Mouse (Mus musculus): Measurements from ENCODE around the gene Tiam1. TPM values are rescaled to one million over a fixed set of nuclear protein-coding genes. Genes with fewer than 3 reads are reported as not detected.
A peak's percentile ranks its signal among the peaks of the same experiment; 100 is the strongest.

The Tiam1 gene
- polyA plus RNA-seq, 1 experiment, result 1.8 TPM

- no peak overlapping the region for H3K4me3 ChIP-seq (ENCODE audit: low read depth, low read length)
- TF ChIP-seq POLR2A (IDR thresholded peaks at IDR 0.05; ENCODE audit: low read depth, low read length) (no peak), CTCF (IDR thresholded peaks at IDR 0.05; ENCODE audit: extremely low read depth, insufficient read length, insufficient replicate concordance, low read depth, low read length) (peak; percentile 67; the same call in 1 of the 2 replicates)
- no peaks in the 10 kb centered on the region for H3K27me3 ChIP-seq (ENCODE audit: control insufficient read depth, insufficient read depth, low read length)
- no peaks in the 10 kb centered on the region for H3K36me3 ChIP-seq (ENCODE audit: control insufficient read depth, insufficient read depth, low read length)
- H3K27ac ChIP-seq (ENCODE audit: insufficient read depth, low read depth, low read length), result no peak overlapping the region
- WGBS, result 20% methylated on average over 10 of the region's 10 CpGs
- H3K4me1 ChIP-seq (ENCODE audit: control insufficient read depth, insufficient read depth, insufficient read length, low read length), result no peaks in the 10 kb centered on the region
Observed at GRCm38 (mm10) chr16:90167646-90168045, 24.1 kb upstream of the Tiam1 start.

DNA sequence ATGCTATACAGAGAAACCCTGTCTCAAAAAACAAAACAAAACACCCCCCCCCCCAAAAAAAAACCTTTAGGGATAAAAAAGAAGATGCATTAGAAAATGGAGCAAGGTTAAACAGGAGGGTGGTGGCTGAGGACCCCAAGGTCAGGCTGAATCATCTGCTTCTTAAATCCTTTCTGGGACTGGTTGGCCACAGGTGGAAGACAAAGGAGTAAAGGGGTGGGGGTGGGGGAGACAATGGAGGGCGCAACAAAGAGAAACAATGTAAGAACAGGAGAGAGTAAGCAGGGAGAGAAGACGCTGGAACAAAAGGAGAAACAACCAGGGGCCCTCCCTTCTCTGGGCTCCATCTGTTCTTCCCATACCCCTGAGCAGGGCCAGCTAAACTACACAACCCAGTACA, 21.9 kb upstream of the Tiam1 start:
- Histone ChIP-seq H3K4me3 (ENCODE audit: low read depth, low read length) (no peak overlapping the region), H3K4me1 (ENCODE audit: control insufficient read depth, insufficient read depth, insufficient read length, low read length) (no peaks in the 10 kb centered on the region), H3K27ac (ENCODE audit: insufficient read depth, low read depth, low read length) (no peak overlapping the region), H3K36me3 (ENCODE audit: control insufficient read depth, insufficient read depth, low read length) (no peaks in the 10 kb centered on the region), H3K27me3 (ENCODE audit: control insufficient read depth, insufficient read depth, low read length) (no peaks in the 10 kb centered on the region)
- WGBS, result 74% methylated on average over 2 of the region's 2 CpGs
- TF ChIP-seq POLR2A (IDR thresholded peaks at IDR 0.05; ENCODE audit: low read depth, low read length) (no peak), CTCF (IDR thresholded peaks at IDR 0.05; ENCODE audit: extremely low read depth, insufficient read length, insufficient replicate concordance, low read depth, low read length) (no peak)

DNA sequence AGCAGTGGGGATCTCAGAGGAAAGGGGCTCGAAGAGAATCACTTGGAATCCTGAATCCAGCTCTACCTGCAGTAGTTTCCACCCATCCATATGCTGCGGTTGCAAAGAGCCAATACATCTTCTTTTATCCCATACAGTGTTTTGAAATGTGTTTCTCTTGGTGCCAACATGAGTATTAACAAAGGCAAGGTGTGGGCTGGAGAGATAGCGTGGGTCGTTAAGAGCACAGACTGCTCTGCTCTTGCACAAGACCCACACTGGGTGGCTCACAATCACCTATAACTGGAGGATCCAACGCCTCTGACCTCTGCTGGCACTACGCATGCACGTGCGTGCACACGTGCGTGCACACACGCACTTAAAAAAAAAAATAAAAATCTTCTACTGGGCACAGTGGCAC, 21.4 kb upstream of the Tiam1 start:
- Histone ChIP-seq H3K27me3 (ENCODE audit: control insufficient read depth, insufficient read depth, low read length) (no peaks in the 10 kb centered on the region), H3K27ac (ENCODE audit: insufficient read depth, low read depth, low read length) (no peak overlapping the region), H3K4me1 (ENCODE audit: control insufficient read depth, insufficient read depth, insufficient read length, low read length) (no peaks in the 10 kb centered on the region), H3K4me3 (ENCODE audit: low read depth, low read length) (no peak overlapping the region), H3K36me3 (ENCODE audit: control insufficient read depth, insufficient read depth, low read length) (no peaks in the 10 kb centered on the region)
- TF ChIP-seq POLR2A (IDR thresholded peaks at IDR 0.05; ENCODE audit: low read depth, low read length) (no peak), CTCF (IDR thresholded peaks at IDR 0.05; ENCODE audit: extremely low read depth, insufficient read length, insufficient replicate concordance, low read depth, low read length) (no peak)
- 84% methylated on average over 11 of the region's 11 CpGs for WGBS

DNA sequence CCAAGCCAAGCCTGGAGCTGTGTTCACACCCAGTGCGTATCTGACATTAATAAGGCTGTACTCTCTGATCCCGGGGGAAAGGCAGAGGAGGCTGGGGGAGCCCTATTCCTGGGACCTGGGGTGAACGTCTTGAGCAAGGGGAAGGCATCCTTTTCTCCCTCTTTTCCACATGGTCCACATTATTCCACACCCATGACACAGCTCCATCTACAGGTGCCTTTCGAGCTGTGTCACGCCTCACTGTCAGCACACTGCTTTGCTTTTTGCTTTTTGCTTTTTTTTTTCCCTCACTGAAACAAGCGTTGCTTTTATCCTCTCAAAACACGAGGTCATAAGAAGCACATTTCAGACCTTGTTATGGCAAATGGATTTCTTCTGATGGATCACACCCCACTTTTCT, 11.5 kb upstream of the Tiam1 start:
- TF ChIP-seq CTCF (IDR thresholded peaks at IDR 0.05; ENCODE audit: extremely low read depth, insufficient read length, insufficient replicate concordance, low read depth, low read length) (no peak), POLR2A (IDR thresholded peaks at IDR 0.05; ENCODE audit: low read depth, low read length) (no peak)
- Histone ChIP-seq H3K27ac (ENCODE audit: insufficient read depth, low read depth, low read length) (no peak overlapping the region), H3K36me3 (ENCODE audit: control insufficient read depth, insufficient read depth, low read length) (no peaks in the 10 kb centered on the region), H3K4me1 (ENCODE audit: control insufficient read depth, insufficient read depth, insufficient read length, low read length) (no peaks in the 10 kb centered on the region), H3K27me3 (ENCODE audit: control insufficient read depth, insufficient read depth, low read length) (no peaks in the 10 kb centered on the region), H3K4me3 (ENCODE audit: low read depth, low read length) (no peak overlapping the region)
- 45% methylated on average over 7 of the region's 7 CpGs for WGBS

- TF ChIP-seq POLR2A (IDR thresholded peaks at IDR 0.05; ENCODE audit: low read depth, low read length) (no peak), CTCF (IDR thresholded peaks at IDR 0.05; ENCODE audit: extremely low read depth, insufficient read length, insufficient replicate concordance, low read depth, low read length) (no peak)
- no peak overlapping the region for H3K27ac ChIP-seq (ENCODE audit: insufficient read depth, low read depth, low read length)
- WGBS, result 96% methylated on average over 6 of the region's 6 CpGs
Observed at GRCm38 (mm10) chr16:90150820-90151219, 7.3 kb upstream of the Tiam1 start.

DNA sequence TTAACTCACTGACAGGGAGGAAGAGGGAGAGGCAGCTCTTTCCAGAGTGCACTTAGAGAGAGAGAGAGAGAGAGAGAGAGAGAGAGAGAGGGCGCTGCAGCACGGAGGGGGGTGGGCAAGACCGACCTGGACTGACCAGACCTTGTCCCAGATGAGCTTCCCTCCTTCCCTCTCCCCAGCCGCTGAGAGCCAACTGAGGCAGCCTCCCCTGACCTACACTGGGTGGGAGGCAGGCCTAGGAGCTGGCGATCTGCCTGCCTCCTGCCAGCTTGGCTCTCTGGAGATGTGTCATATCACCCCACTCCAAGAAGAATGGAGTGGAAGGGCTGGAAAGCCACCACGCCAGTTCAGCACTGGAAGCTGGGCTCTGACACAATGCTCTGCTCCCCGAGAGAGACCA, 6.6 kb upstream of the Tiam1 start:
- no peaks in the 10 kb centered on the region for H3K27me3 ChIP-seq (ENCODE audit: control insufficient read depth, insufficient read depth, low read length)
- TF ChIP-seq POLR2A (IDR thresholded peaks at IDR 0.05; ENCODE audit: low read depth, low read length), result no peak
- no peak for TF ChIP-seq CTCF (IDR thresholded peaks at IDR 0.05; ENCODE audit: extremely low read depth, insufficient read length, insufficient replicate concordance, low read depth, low read length)
- H3K4me3 ChIP-seq (ENCODE audit: low read depth, low read length), result no peak overlapping the region
- H3K4me1 ChIP-seq (ENCODE audit: control insufficient read depth, insufficient read depth, insufficient read length, low read length), result no peaks in the 10 kb centered on the region
- 68% methylated on average over 7 of the region's 7 CpGs for WGBS
- no peak overlapping the region for H3K27ac ChIP-seq (ENCODE audit: insufficient read depth, low read depth, low read length)
- H3K36me3 ChIP-seq (ENCODE audit: control insufficient read depth, insufficient read depth, low read length), result no peaks in the 10 kb centered on the region

More at GRCm38 (mm10) chr16:90150820-90151219, 7.3 kb upstream of the Tiam1 start:
- no peaks in the 10 kb centered on the region for H3K36me3 ChIP-seq (ENCODE audit: control insufficient read depth, insufficient read depth, low read length)
- no peaks in the 10 kb centered on the region for H3K27me3 ChIP-seq (ENCODE audit: control insufficient read depth, insufficient read depth, low read length)
- H3K4me1 ChIP-seq (ENCODE audit: control insufficient read depth, insufficient read depth, insufficient read length, low read length), result no peaks in the 10 kb centered on the region
- no peak overlapping the region for H3K4me3 ChIP-seq (ENCODE audit: low read depth, low read length)

- H3K36me3 ChIP-seq (ENCODE audit: control insufficient read depth, insufficient read depth, low read length), result no peaks in the 10 kb centered on the region
- no peak overlapping the region for H3K27ac ChIP-seq (ENCODE audit: insufficient read depth, low read depth, low read length)
- no peaks in the 10 kb centered on the region for H3K4me1 ChIP-seq (ENCODE audit: control insufficient read depth, insufficient read depth, insufficient read length, low read length)
- 33% methylated on average over 9 of the region's 9 CpGs for WGBS
- no peak overlapping the region for H3K4me3 ChIP-seq (ENCODE audit: low read depth, low read length)
- TF ChIP-seq CTCF (IDR thresholded peaks at IDR 0.05; ENCODE audit: extremely low read depth, insufficient read length, insufficient replicate concordance, low read depth, low read length) (no peak), POLR2A (IDR thresholded peaks at IDR 0.05; ENCODE audit: low read depth, low read length) (no peak)
- H3K27me3 ChIP-seq (ENCODE audit: control insufficient read depth, insufficient read depth, low read length), result no peaks in the 10 kb centered on the region
Observed at GRCm38 (mm10) chr16:90149335-90149734, 5.8 kb upstream of the Tiam1 start.

DNA sequence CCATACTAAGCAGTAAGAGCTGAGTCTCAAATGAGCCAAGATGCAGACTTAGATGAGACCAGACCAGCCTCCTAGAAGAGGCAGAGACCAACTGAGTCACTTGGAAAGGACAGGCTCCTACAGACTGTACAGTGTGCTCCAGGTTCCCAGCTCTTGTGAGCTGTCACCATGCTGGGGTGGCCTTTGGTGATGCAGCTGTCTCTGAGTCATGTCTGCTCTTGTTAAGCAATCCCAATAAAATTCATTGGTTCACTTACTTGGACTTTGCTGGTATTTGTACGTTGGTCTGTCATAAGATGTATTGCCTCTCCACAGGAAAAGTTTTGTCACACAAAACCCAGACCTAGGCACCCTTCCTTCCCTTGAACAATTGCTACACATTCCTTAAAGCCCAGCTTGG, 1.7 kb upstream of the Tiam1 start:
- Histone ChIP-seq H3K36me3 (ENCODE audit: control insufficient read depth, insufficient read depth, low read length) (no peaks in the 10 kb centered on the region), H3K4me1 (ENCODE audit: control insufficient read depth, insufficient read depth, insufficient read length, low read length) (peaks cover 3% of the 10 kb centered on the region; the same call in 1 of the 2 replicates), H3K27ac (ENCODE audit: insufficient read depth, low read depth, low read length) (no peak overlapping the region), H3K27me3 (ENCODE audit: control insufficient read depth, insufficient read depth, low read length) (no peaks in the 10 kb centered on the region), H3K4me3 (ENCODE audit: low read depth, low read length) (no peak overlapping the region)
- no peak for TF ChIP-seq CTCF (IDR thresholded peaks at IDR 0.05; ENCODE audit: extremely low read depth, insufficient read length, insufficient replicate concordance, low read depth, low read length)
- no peak for TF ChIP-seq POLR2A (IDR thresholded peaks at IDR 0.05; ENCODE audit: low read depth, low read length)
- 55% methylated on average over 1 of the region's 1 CpGs for WGBS

All from small intestine, adult 2 months (tissue).